Mouse (Mus musculus) E14TG2a.4 (cell line): ENCODE data around the gene Rbms2.
A peak's percentile ranks its signal among the peaks of the same experiment; 100 is the strongest.

Experiments
- H3K27me3 ChIP-seq: 2 replicates; pipeline ENCODE4 v1.6.1; 2014; ENCODE audit warnings: low read length, control low read depth; ENCODE audit not compliant: insufficient read depth
- H3K36me3 ChIP-seq: 2 replicates; pipeline ENCODE4 v1.6.1; 2014; ENCODE audit warnings: low read length, control low read depth; ENCODE audit not compliant: insufficient read depth
- H3K4me1 ChIP-seq: replicated peaks from 2 replicates; pipeline ENCODE4 v1.6.1; 2014; ENCODE audit warnings: low read depth, low read length, control low read depth
- H3K4me3 ChIP-seq: replicated peaks from 2 replicates; pipeline ENCODE4 v1.5.1; 2014; ENCODE audit warnings: mild to moderate bottlenecking, low read length
- H3K9me3 ChIP-seq: 2 replicates; pipeline ENCODE4 v1.6.1; 2014; ENCODE audit warnings: low read length, control low read depth
- CTCF ChIP-seq: conservative IDR thresholded peaks from 2 replicates; pipeline ENCODE4 v1.5.1; 2014; ENCODE audit warnings: low read length
- NANOG ChIP-seq: IDR thresholded peaks from 2 replicates; pipeline ENCODE4 v1.6.1; 2014; ENCODE audit warnings: borderline replicate concordance, low read length, mixed read lengths
- POU5F1 ChIP-seq: IDR thresholded peaks from 2 replicates; pipeline ENCODE4 v1.6.1; 2014; ENCODE audit warnings: low read length, borderline replicate concordance

The Rbms2 gene

DNA sequence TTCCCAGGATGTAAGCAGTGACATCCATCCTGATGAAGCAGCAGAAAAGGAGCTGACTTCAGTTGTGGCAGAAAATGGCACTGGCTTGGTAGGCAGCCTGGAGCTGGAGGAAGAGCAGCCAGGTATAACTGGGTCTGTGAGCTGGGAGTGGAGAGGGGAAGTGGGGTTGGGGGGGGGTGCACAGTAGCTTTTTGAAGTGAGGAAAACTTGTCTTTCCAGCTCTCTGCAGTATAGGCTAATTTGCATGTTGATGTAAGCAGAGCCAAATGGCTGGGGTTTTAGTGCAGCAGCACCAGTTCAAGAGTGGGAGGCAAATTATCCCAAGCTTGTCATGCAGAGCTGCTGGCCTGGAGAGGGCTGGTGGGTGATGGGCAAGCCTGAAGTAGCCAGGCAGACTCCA is 68.9 kb downstream of the Rbms2 start:
- TF ChIP-seq NANOG: no peak
- no peak for TF ChIP-seq POU5F1
- TF ChIP-seq CTCF: no peak
- Histone ChIP-seq H3K27me3 (no peaks in the 10 kb centered on the region), H3K36me3 (peaks cover 92% of the 10 kb centered on the region), H3K4me3 (no peak overlapping the region), H3K9me3 (no peaks in the 10 kb centered on the region), H3K4me1 (peaks cover 59% of the 10 kb centered on the region)

DNA sequence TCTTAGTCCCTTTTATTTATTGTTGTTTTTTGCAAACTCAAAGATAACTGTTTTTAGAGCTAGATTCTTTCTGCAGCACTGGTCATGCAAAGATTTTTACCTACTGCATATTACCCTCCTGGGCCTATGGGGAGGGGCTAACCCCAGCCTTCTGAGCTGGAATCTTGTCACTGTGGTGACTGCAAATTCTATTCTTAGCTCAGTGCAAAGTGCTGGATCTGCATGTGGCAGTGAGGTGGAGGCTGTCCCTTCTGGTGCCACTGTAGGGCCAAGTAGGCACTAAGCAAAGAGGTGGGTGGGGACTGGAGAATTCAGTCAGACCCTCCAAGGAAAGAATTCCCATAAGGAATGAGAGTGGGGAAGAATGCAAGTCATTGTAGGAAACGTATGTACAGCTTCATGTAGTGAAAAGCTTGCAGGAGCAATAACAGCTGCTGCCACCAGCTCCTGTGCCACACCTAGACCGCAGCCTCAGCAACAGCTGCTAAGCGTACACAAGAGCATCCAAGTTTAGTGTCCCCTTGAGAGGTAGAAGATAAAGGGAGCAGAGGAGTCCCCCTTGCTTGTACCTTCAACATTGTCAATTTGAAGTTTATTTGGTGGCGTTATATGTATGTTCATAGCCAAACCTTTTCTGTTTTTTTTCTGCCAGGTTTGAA is 69.9 kb downstream of the Rbms2 start:
- Histone ChIP-seq H3K27me3 (no peaks in the 10 kb centered on the region), H3K4me3 (no peak overlapping the region), H3K36me3 (peaks cover 87% of the 10 kb centered on the region), H3K4me1 (peaks cover 66% of the 10 kb centered on the region), H3K9me3 (no peaks in the 10 kb centered on the region)
- TF ChIP-seq CTCF (no peak), NANOG (no peak), POU5F1 (no peak)

DNA sequence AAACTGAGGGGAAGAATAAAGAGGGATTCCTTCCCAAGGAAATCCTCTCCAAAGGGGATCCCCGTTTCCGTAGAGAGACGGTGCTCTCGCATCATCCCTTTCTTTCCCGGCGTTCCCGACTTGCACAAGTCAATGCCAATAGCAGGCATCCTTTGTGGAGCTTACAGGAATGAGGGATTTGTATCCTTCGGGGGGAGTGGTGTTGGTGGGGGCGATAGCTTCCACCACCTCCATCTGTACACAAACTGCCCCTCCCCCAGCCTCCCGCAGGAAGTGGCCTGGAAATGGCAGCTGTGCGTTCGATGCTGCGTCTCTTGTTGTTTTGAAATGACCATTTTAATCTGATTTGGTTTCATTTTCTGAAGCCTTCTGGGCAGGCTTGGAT is 82.5 kb downstream of the Rbms2 start:
- TF ChIP-seq CTCF (no peak), NANOG (no peak), POU5F1 (no peak)
- Histone ChIP-seq H3K4me3 (peak overlapping the region; percentile 98), H3K4me1 (peaks cover 72% of the 10 kb centered on the region), H3K27me3 (no peaks in the 10 kb centered on the region), H3K9me3 (no peaks in the 10 kb centered on the region), H3K36me3 (peaks cover 11% of the 10 kb centered on the region)

DNA sequence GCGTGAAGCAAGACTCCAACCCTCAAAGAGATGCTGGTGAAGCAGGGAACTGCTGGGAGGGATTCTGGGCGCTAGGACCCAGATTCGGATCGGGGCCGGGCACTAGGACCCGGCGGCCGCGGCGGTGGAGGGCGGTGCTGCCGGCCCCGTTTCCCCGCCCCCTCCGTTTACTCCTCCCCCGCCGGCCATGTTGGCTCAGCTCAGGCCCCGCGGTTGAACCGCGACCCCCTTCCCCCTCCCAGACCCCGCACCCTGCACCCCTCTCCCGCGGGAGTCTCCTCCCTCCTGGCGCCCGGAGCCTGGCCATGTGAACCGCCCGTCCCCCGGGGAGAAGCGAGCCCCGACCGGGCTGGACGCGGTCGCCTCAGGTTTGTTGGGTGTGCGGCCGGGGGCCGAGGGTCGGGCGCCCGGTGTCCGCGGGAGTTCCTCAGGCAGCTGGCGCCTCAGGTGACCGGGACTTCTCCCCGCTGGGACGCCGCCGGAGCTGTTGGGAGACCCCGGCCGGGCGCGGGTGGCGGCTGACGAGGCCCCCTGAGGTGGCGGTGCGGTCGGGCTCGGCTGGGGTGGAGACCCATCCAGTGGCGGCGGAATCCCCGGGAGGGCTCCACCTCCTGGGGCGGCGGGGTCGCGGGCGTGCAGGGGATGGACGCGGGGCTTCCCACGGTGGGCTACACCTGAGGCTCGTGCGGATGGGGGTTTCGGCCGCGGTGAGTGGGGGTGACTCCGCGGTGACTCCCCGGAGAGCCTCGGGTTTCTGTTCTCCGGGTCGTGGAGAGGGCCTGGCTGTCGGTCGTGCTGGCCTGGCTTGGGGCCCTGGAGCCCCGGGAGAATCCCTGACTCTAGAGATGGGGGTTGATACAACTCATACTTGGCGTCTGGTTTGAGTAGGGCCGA is 83.2 kb downstream of the Rbms2 start:
- Histone ChIP-seq H3K4me3 (peak overlapping the region; percentile 98), H3K4me1 (peaks cover 69% of the 10 kb centered on the region), H3K27me3 (no peaks in the 10 kb centered on the region), H3K36me3 (peaks cover 10% of the 10 kb centered on the region), H3K9me3 (no peaks in the 10 kb centered on the region)
- no peak for TF ChIP-seq CTCF
- TF ChIP-seq NANOG: no peak
- TF ChIP-seq POU5F1: no peak

DNA sequence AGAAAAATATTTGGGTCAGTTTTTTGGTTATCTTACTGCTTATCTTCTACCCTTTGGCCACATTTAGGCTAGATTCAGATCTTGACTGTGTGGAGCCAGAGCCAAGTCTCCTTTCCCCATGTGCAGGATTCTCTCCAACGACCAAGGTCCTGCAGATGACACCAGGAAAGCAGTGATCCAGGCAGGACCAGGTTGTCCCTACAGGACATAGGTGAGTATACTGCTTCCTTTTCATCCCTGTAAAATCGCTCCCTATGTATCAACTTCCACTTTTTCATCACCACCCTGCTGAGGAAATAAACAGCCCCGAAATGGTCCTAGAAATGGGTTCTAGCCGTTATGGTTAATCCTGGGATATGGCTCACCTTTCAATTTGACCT is 83.8 kb downstream of the Rbms2 start:
- no peak for TF ChIP-seq NANOG
- no peak for TF ChIP-seq CTCF
- Histone ChIP-seq H3K4me3 (peak overlapping the region; percentile 98), H3K27me3 (no peaks in the 10 kb centered on the region), H3K36me3 (peaks cover 6% of the 10 kb centered on the region), H3K4me1 (peaks cover 71% of the 10 kb centered on the region), H3K9me3 (no peaks in the 10 kb centered on the region)

DNA sequence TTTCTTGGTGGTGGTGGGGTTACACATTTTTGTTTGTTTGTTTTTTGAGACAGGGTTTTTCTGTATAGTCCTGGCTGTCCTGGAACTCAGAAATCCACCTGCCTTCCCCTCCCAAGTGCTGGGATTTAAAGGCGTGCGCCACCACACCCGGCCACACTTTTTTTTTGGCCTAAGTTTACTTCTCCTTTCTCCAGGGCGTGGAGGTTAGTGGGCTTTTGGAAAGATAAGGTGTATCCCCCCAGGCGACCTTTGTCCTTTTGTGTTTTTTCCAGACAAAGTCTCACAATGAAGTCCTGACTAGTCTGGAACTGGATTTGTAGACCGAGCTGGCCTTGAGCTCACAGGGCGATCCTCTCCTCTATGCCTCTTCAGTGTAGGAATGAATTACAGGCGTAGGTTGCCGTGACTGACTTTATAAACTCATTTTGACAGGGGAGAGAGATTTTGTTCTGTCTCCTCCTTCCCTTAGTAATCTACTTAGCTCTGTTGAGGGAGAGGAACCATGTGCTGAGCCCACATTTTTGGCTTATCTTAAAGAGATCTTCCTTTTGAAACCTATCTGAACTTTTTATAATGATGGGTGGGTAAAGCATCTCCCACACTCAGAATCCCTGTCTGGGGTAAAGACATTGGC is 85.0 kb downstream of the Rbms2 start:
- peak overlapping the region; percentile 98 for H3K4me3 ChIP-seq
- no peaks in the 10 kb centered on the region for H3K9me3 ChIP-seq
- peaks cover 67% of the 10 kb centered on the region for H3K4me1 ChIP-seq
- no peak for TF ChIP-seq POU5F1
- TF ChIP-seq NANOG: peak; percentile 42; the same call in 1 of the 2 replicates
- no peaks in the 10 kb centered on the region for H3K27me3 ChIP-seq
- peaks cover 9% of the 10 kb centered on the region for H3K36me3 ChIP-seq

DNA sequence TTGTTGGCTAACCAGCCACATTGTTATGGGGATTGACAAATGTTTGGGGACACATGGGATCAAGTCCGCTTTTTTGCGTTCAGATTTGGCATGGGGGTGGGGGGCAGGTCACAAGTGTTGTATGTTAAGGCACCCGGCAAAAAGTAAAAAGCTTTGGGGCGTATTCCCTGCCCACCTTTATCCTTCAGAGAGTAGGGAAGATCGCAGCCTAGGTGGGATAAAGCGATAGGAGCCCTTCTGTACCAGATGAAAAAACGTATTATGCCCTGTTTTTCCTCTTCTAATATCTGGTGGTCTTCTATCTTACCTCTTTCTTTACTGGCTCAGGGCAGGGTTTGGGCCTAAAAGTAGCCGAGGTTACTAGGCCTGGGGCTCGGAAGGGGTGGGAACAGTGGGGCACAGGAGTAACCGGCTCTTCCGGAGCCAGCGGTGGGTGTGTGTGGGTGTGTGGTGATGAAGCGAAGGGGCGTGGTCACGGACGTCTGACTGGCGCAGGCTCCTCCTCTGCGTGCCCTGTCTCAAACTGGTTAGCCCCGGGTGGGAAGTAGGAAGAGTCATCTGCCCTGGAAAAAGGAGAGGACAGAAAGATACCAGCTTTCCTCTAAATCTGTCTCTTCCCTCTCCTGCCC is 85.6 kb downstream of the Rbms2 start:
- TF ChIP-seq NANOG: no peak
- TF ChIP-seq CTCF: no peak
- no peak for TF ChIP-seq POU5F1
- peak overlapping the region; percentile 98 for H3K4me3 ChIP-seq
- no peaks in the 10 kb centered on the region for H3K27me3 ChIP-seq
- H3K9me3 ChIP-seq: no peaks in the 10 kb centered on the region
- H3K4me1 ChIP-seq: peaks cover 63% of the 10 kb centered on the region
- peaks cover 11% of the 10 kb centered on the region for H3K36me3 ChIP-seq

DNA sequence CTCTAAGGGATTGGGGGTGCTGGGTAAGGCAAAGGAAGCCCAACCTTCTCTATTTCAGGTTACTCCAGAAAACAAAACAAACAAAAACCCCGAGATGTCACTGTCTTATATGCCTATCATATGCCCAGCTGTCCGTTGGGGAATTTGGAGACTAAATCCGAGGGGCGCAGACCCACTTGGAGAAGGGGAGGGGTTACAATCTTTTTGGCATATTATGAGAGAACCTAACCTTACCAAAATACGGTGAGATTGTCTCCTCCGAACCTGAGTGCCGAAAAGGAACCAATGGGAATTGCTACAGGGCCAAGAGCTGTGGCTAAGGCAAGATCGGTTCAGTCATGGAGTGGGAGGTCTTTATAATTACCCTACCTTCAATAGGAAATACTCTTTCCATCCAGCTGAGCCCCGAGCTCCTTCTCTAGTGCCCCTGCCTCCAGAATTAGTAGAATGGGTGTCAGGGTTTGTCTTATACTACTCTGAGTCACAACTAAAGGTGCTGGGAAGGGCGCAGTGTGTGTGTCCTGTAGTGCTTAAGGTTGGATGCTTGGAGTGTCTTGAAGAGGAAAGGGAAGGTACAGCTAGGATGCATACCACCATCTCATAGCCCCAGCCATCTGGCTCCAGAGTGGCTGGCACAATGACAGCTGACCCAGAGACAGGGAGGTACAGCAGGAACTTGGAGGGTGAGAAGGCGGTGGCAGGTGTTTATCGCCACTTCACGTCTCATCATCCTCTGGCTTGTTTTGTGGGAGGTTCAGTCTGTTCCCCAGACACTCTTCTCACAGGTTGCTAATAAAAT is 86.4 kb downstream of the Rbms2 start:
- Histone ChIP-seq H3K27me3 (no peaks in the 10 kb centered on the region), H3K4me3 (peak overlapping the region; percentile 98), H3K36me3 (peaks cover 19% of the 10 kb centered on the region), H3K9me3 (no peaks in the 10 kb centered on the region), H3K4me1 (peaks cover 65% of the 10 kb centered on the region)
- TF ChIP-seq POU5F1 (no peak), NANOG (no peak), CTCF (no peak)
